Mouse (Mus musculus): ENCODE data around the gene Spp1. TPM values are rescaled to one million over a fixed set of nuclear protein-coding genes. Genes with fewer than 3 reads are reported as not detected.

Spp1 gene
- total RNA-seq, 1 experiment from 2014 or later: 46.5 TPM

Other genes starting within 250 kb of the Spp1 start
- gene Dmp1, start 232.5 kb upstream of the Spp1 start, total RNA-seq (2021): not detected in 2 replicates
- not detected in 2 replicates for gene Ibsp, start 135.9 kb upstream of the Spp1 start, total RNA-seq (2021)
- not detected in 2 replicates for gene Mepe, start 109.8 kb upstream of the Spp1 start, total RNA-seq (2021)
- gene Pkd2, start 24.3 kb downstream of the Spp1 start, total RNA-seq (2021): 35.7 and 37.6 TPM in 2 replicates
- gene BC005561, start 73.2 kb downstream of the Spp1 start, total RNA-seq (2021): 9.5 and 11.3 TPM in 2 replicates

Measured in adrenal gland, postnatal 14 days (tissue).